In the genomic region with DNA sequence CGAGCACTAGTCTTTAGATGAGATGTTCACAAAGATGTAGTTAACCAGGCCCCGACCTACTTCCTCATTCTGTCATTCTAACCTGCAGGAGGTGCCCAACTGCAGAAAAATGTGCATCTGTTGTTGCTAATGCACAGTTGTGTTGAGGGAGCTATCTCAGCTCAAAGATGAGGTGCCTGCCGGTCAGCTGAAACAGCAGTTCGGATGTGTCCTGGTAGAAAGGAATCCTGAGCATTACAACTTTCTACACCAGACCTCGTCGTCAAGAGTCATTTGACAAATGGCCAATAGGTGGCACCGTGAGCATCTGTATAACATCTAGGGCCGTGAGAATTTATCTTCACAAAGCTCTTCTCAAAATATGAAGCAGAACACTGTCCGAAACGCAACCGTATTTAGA, we compare ENCODE assay signal across 9 mouse cellular contexts. TPM values are rescaled to one million over a fixed set of nuclear protein-coding genes. Genes with fewer than 3 reads are reported as not detected.
DNase-seq lines count a peak whose midpoint lies in the region; ATAC-seq lines count a peak whose summit lies in the region.
"Had no signal": no experiment of that assay in that cellular context is flagged by ENCODE, and none has a peak within 500 bp of the region (broad histone marks: within the 10 kb centered on the region; RNA-seq: fewer than 3 reads in every experiment).

No protein-coding gene starts in this region.

- ATAC-seq in intestine, embryonic 15.5 days = peak; percentile 59; the same call in 1 of the 2 replicates
- peak; percentile 55; the same call in 1 of the 2 replicates for ATAC-seq in limb, embryonic 13.5 days (ENCODE audit: low FRiP score, low read depth)

- H3K36me3 ChIP-seq in intestine, embryonic 15.5 days = no peaks in the 10 kb centered on the region
- no peaks in the 10 kb centered on the region for H3K36me3 ChIP-seq in limb, embryonic 13.5 days
- H3K36me3 ChIP-seq: hindbrain, embryonic 15.5 days had no signal

- no peak overlapping the region for H3K4me3 ChIP-seq in intestine, embryonic 15.5 days (replicated peaks)
- no peak overlapping the region for H3K4me3 ChIP-seq in limb, embryonic 13.5 days
- H3K4me3 ChIP-seq: hindbrain, embryonic 15.5 days had no signal

- H3K27ac ChIP-seq in intestine, embryonic 15.5 days = no peak overlapping the region
- H3K27ac ChIP-seq in limb, embryonic 13.5 days = no peak overlapping the region
- H3K27ac ChIP-seq: hindbrain, embryonic 15.5 days had no signal

- no peaks in the 10 kb centered on the region for H3K27me3 ChIP-seq in intestine, embryonic 15.5 days (replicated peaks)
- H3K27me3 ChIP-seq in limb, embryonic 13.5 days = no peaks in the 10 kb centered on the region
- H3K27me3 ChIP-seq: hindbrain, embryonic 15.5 days had no signal

- DNase-seq in adrenal gland, adult 2 months = peak; percentile 46
- no peak for DNase-seq in adrenal gland, adult 8-10 months
- peak; percentile 3 to 12 for DNase-seq in spleen, postnatal 36 days (ENCODE audit: low spot score in 2 of 2)
- no peak for DNase-seq in spleen, postnatal 4 days (ENCODE audit: low spot score in 2 of 2)
- DNase-seq in embryo, embryonic 10.5 days (ENCODE audit: low spot score) = peak; percentile 92
- DNase-seq in right cerebral cortex, adult 18-20 months = peak; percentile 48

- no peaks in the 10 kb centered on the region for H3K9me3 ChIP-seq in intestine, embryonic 15.5 days
- no peaks in the 10 kb centered on the region for H3K9me3 ChIP-seq in limb, embryonic 13.5 days
- H3K9me3 ChIP-seq: hindbrain, embryonic 15.5 days had no signal

- 0 out of 2 replicates have a peak overlapping the region, but pooled peaks have one; percentile 3 for H3K4me2 ChIP-seq in intestine, embryonic 15.5 days (replicated peaks)
- H3K4me2 ChIP-seq in limb, embryonic 13.5 days (replicated peaks) = no peak overlapping the region
- H3K4me2 ChIP-seq: hindbrain, embryonic 15.5 days had no signal

- 17% methylated on average over 11 of the region's 11 CpGs for WGBS in intestine, embryonic 15.5 days
- WGBS in limb, embryonic 13.5 days = 19% methylated on average over 11 of the region's 11 CpGs

- no peak overlapping the region for H3K9ac ChIP-seq in intestine, embryonic 15.5 days
- no peak overlapping the region for H3K9ac ChIP-seq in limb, embryonic 13.5 days
- H3K9ac ChIP-seq: hindbrain, embryonic 15.5 days had no signal

- no peaks in the 10 kb centered on the region for H3K4me1 ChIP-seq in intestine, embryonic 15.5 days (replicated peaks)
- H3K4me1 ChIP-seq in limb, embryonic 13.5 days = peaks cover 44% of the 10 kb centered on the region
- H3K4me1 ChIP-seq: hindbrain, embryonic 15.5 days had no signal

RNA-seq across cellular contexts. Expression of a gene that starts 30.4 kb away (rescaled TPM):
- total RNA-seq in adrenal gland, adult 2 months (2021) = 10 to 100 TPM; 22.6 to 32.1 TPM
- polyA plus RNA-seq in adrenal gland, adult 2 months (2012; rRNA removed) = 1.6 and 2.8 TPM in 2 replicates
- total RNA-seq in adrenal gland, adult 8-10 months (2022) = 10 to 100 TPM; 18.6 to 33.4 (median 22.0) TPM
- 53.6 and 56.0 TPM in 2 replicates for polyA plus RNA-seq in intestine, embryonic 15.5 days (2015; fragmentation: Nextera tagmentation; extraction: Ambion mirVana)
- polyA plus RNA-seq in limb, embryonic 13.5 days (2015; fragmentation: Nextera tagmentation; extraction: Ambion mirVana) = 48.5 and 50.7 TPM in 2 replicates

RNA-seq across cellular contexts. Expression of a gene that starts 55.3 kb away (rescaled TPM):
- total RNA-seq in adrenal gland, adult 2 months (2021) = 1 to 10 TPM; 3.4 to 4.4 TPM
- polyA plus RNA-seq in adrenal gland, adult 2 months (2012; rRNA removed) = 1.4 and 1.6 TPM in 2 replicates
- total RNA-seq in adrenal gland, adult 8-10 months (2022) = 1 to 10 TPM; 3.1 to 4.1 (median 3.6) TPM
- 1.0 and 1.2 TPM in 2 replicates for polyA plus RNA-seq in intestine, embryonic 15.5 days (2015; fragmentation: Nextera tagmentation; extraction: Ambion mirVana)
- 1.6 and 1.8 TPM in 2 replicates for polyA plus RNA-seq in limb, embryonic 13.5 days (2015; fragmentation: Nextera tagmentation; extraction: Ambion mirVana)

RNA-seq across cellular contexts. Expression of a gene that starts 55.8 kb away (rescaled TPM):
- 100 to 1,000 TPM; 146 TPM for total RNA-seq in adrenal gland, adult 2 months (2021)
- 487 and 538 TPM in 2 replicates for polyA plus RNA-seq in adrenal gland, adult 2 months (2012; rRNA removed)
- 100 to 1,000 TPM; 139 to 158 (median 146) TPM for total RNA-seq in adrenal gland, adult 8-10 months (2022)
- polyA plus RNA-seq in intestine, embryonic 15.5 days (2015; fragmentation: Nextera tagmentation; extraction: Ambion mirVana) = 117 and 131 TPM in 2 replicates
- polyA plus RNA-seq in limb, embryonic 13.5 days (2015; fragmentation: Nextera tagmentation; extraction: Ambion mirVana) = 91.7 and 95.6 TPM in 2 replicates

Comparison
In these comparisons a context has a peak if more than half of its experiments do, and no peak if none do; other contexts are left out.
1. DNase-seq: peak in adrenal gland, adult 2 months (single experiment), spleen, postnatal 36 days (2 of 2), embryo, embryonic 10.5 days (single experiment) and right cerebral cortex, adult 18-20 months (single experiment); none in adrenal gland, adult 8-10 months (single experiment) and spleen, postnatal 4 days (0 of 2).
2. RNA of a gene that starts 30.4 kb away (polyA plus RNA-seq): 53.6 to 56.0 TPM in intestine, embryonic 15.5 days and 48.5 to 50.7 TPM in limb, embryonic 13.5 days; 1.6 to 2.8 TPM in adrenal gland, adult 2 months; every median in the first group is over 10 times any median in the second.